Mouse (Mus musculus): ENCODE measurements around the gene Lgals4. TPM values are rescaled to one million over a fixed set of nuclear protein-coding genes. Genes with fewer than 3 reads are reported as not detected.

Gene Lgals4
- polyA plus RNA-seq, 1 experiment, result 0.26 TPM

DNA sequence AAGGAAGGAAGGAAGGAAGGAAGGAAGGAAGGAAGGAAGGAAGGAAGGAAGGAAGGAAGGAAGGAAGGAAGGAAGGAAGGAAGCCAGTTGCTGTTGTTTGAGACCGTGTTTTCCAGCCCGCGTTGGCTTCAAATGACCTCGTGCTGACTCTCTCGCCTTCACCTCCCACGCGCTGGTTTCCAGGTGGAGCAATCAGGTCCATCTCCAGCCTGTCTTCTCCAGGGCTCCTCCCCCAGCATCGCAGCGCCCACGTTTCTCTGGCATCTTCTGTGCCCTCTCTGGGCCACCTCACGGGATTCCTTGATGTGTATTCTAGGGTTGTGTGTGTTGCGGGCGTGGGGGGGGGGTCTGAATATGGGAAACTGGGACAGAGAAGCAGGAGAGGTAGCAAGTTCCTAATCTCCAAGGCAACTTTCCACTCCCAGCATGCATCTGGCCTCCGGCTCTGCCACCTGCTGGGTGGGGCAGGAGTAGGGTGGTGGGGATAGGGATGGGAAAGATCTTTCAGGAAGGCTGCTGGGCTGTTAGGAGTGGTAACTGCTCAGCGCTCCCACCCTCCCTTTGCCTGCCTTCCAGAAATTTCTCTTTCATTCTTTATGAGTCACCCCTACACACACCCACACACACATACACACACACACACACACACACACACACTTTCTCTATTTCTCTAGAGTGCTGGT lies 29.3 kb downstream of the Lgals4 start:
- no peak for TF ChIP-seq GATA1 (IDR thresholded peaks at IDR 0.05; ENCODE audit: low read length)

DNA sequence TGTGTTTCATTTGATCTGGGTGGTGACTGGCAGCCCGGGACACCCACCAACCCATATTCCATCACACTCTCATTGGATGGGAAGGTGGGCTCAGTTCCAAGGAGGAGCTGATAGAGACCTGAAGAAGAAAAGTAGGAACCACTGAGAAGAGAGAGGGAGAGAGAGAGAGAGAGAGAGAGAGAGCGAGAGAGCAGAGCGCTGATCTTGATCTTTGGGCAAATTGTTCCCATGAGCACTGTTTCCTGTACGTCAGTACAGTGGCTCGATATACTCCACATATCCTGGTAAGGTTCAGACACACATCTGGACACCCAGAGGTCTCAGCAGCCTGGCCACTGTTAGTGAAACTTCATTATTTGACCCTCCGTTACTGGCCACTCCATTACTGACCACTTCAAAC lies 29.9 kb downstream of the Lgals4 start, which contains the start of gene Lgals7:
TSS of gene Lgals7 (plus strand) at position 314 of the 400 bp plus-strand sequence.
- TF ChIP-seq GATA1 (IDR thresholded peaks at IDR 0.05; ENCODE audit: low read length), result no peak

DNA sequence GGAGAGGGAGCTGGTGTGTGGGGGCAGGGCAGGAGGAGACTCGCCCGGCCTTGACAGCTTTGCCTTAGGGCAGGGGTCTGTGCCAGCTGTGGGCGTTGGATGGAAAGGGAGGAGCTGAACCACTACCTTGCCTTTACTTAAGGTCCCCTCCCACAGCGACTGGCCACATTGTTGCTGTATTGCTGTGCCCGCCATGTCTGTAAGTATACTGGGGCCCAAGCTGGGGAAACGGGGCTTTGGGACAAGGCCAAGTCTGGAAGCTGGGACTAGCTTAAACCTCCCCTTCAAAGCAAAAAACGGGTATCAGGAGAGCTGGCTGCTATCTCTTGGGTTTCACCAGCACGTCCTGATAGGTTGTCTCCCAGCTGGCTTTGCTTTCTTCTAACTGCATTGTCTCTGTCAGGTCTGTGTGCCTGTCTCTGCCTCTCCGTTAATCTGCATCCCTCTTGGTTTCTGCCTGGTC lies 30.7 kb downstream of the Lgals4 start:
- TF ChIP-seq GATA1 (IDR thresholded peaks at IDR 0.05; ENCODE audit: low read length), result no peak

DNA sequence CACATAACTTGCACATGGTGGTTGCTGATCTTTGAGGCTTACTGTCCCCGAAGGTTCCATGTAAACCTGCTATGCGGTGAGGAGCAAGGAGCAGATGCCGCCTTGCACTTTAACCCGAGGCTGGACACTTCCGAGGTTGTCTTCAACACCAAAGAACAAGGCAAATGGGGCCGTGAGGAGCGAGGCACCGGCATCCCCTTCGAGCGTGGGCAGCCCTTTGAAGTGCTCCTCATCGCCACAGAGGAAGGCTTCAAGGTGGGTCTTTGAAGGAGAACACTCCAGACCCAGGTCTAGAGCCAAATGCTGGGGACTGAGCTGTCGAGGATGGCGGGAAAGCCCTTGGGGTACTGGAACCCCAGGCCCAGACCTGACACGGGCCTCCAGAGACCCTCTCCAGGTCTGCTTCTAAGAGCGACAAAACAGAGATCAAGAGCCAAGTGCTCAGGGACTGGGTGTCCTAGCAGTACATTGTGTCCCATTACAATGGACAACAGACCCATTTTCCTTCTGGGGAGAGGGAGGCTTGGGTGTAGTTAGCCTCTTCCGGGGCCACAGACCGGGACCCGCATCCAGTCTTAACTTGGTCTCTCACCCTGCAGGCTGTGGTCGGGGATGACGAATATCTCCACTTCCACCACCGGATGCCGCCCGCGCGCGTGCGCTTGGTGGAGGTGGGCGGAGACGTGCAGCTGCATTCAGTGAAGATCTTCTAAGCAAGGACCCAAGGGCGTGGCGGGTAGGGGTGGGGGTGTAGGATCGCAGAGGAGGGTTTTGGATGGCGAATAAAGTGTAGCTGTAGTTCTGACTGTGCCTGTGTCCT lies 32.0 kb downstream of the Lgals4 start:
- no peak for TF ChIP-seq GATA1 (IDR thresholded peaks at IDR 0.05; ENCODE audit: low read length)

DNA sequence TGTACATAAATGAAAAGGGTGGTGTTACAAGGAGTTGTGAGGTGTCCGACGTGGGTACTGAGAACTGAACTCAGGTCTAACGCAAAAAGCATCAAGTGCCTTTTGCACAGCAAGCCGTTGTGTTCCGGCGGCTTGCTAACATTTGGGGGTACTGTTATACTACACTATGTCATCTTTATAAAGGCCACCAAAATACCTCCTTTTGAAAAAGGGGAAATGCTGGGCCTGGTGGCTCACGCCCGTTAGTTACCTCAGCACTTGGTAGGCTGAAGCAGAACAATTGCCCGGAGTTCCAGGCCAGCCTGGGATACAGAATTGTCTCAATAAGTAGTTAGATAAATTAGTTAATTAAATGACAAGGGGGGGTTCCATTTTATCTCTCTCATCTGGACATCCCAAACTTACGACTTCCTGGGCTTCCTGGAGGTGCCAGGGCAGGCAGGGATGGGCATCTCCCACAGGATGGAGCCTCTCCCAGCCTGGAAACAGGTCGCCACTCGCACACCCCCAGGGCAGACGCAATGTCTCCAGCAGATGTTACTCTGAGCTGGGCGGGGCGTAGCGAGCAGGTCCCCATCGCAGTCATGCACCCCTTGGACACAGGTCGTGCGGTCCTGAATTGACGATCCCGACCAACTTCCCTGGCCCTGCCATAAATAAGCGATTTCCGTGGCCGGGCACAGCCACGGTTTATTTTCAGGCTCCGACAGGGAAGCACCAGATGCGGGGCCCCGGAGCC lies 33.3 kb downstream of the Lgals4 start:
- TF ChIP-seq GATA1 (IDR thresholded peaks at IDR 0.05; ENCODE audit: low read length), result no peak

DNA sequence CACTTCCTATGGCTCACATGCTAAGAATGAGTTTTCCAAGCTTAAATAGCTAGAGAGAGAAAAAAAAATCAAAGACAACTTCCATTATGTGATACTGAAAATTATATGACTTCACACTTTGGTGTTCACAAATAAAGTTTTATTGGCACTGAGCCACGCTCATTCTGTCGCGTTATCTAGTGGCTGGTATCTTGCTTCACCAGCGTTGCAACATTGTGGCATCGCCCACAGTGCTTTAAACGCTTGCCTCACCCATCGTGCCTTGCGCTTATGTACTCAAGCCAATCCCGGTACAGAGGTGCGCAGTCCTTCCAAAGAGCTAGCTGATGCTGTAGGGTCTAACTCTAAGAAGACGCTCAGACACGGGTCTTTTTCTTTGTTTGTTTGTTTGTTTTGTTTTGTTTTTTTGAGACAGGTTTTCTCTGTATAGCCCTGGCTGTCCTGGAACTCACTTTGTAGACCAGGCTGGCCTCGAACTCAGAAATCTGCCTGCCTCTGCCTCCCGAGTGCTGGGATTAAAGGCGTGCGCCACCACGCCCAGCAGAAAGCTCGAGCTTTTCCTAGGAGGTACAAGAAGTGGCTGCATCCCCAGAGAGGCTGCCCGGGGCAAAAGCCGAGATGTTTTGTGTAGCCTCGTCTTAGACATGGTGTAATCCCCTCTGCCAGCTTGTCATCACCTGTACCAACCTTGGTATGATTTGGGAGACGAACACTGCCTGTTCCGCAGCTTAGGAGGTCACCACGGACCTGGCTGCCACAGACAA lies 37.4 kb downstream of the Lgals4 start:
- TF ChIP-seq GATA1 (IDR thresholded peaks at IDR 0.05; ENCODE audit: low read length), result no peak

DNA sequence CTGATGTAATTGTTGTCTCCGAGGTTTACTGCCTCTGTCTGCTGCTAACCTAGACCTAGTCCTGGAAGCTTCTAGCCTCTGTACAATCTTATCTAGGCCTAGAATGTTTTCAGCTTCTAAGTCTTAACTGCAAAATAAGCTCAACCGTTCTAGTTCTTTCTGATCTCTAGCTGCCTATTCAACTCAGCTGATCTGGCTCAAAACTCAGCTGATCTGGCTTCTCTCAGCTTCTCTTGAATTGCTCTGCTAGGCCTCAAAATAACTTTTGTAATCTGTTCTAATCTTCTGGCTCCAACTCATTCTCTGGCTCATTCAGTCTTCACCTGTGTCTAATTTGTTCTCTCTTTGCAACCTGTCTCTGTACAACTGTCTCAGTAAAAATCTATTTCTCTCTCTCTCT lies 40.9 kb downstream of the Lgals4 start:
- no peak for TF ChIP-seq GATA1 (IDR thresholded peaks at IDR 0.05; ENCODE audit: low read length)

DNA sequence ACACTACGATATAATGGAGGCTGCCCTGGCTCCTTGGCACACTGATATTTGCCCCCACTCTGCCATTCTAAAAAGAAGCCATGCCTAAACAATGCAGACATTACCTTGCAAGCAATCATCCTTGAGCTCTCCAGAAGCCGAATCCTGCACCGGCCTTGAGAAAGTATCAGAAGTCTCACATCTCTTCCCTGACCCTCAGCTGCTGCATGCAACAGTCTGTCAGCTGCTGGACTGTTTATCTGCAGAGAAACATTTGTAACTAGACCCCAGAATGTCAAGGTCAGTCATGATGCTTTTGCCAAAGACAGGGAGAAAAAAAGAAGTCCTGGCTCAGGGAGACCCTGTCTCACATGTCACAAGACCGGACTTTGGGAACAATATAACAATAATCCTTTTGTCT lies 42.4 kb downstream of the Lgals4 start:
- TF ChIP-seq GATA1 (IDR thresholded peaks at IDR 0.05; ENCODE audit: low read length), result no peak

DNA sequence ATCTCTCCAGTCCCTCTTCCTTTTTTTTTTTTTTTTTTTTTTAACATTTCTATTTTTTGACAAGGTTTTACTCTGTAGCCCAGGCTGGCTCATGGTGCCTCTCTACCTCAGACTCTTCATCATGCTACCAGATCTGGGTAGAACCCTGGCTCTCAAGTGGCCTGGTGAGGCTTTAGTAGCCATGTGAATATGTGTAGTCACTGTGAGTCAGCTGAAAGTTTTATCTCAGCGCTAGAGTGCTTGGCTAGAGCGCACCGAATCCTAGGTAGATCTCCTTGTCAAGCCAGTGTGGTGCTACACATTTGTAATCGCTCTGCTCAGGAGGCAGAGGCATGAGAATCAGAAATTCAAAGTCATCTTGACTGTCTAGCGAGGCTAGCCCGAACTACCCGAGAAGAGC lies 43.5 kb downstream of the Lgals4 start:
- peak; percentile 65 for TF ChIP-seq GATA1 (IDR thresholded peaks at IDR 0.05; ENCODE audit: low read length)

DNA sequence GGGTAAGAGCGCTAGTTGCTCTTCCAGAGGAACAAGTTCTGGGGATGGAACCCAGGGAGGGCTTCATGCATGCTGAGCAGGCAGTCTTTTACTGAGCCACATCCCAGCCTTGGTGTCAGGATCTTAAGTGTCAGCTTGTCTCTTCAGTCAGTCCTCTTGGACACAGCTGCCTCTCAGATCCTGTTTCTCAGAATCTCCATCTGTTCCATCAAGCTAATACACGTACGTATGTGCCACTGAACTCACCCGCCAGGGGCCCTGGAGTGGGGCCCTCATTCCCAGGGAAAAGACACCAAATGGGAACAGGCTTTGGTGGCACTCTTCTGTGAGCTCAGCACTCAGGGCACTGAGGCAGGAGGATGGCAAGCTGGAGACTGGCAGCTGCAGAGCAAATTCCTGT lies 44.2 kb downstream of the Lgals4 start:
- no peak for TF ChIP-seq GATA1 (IDR thresholded peaks at IDR 0.05; ENCODE audit: low read length)

DNA sequence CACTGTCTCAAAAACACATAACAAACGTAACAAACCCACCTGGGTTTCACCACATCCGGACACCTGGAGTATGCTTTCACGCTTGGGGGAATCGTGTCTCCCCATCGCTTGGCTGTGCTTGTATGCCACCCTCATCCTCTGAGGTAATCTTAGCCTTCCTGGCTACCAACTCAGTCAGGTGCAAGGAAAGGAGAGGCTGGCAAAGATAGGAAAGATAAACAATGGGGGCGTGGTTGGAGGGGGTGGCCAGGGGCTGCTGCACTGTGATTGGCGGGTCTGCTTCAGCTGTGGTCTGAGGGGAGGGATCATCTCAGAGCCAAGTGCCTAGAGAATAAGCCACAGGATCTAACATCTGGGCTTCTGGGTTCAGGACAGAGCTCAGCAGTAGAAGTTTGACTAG lies 46.0 kb downstream of the Lgals4 start:
- no peak for TF ChIP-seq GATA1 (IDR thresholded peaks at IDR 0.05; ENCODE audit: low read length)

DNA sequence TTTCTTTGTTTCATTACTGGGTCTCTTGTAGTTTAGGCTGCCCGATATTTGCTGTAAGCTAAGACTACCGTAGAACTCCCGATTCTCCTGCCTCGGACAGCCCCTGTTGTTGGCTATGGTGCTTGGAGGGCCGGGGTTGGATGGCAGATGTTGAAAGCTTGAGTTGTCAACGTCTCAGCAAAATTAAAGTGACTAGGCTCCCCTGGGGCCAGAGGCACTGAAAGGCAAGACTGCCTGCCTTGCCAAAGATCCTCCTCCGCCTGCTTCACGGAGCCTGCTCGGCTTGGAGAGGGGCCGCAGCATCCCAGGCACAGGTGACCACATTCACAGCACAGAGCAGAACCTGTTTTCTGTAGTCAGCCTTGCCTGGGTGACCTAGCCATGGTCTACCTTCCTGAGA lies 46.9 kb downstream of the Lgals4 start:
- no peak for TF ChIP-seq GATA1 (IDR thresholded peaks at IDR 0.05; ENCODE audit: low read length)

DNA sequence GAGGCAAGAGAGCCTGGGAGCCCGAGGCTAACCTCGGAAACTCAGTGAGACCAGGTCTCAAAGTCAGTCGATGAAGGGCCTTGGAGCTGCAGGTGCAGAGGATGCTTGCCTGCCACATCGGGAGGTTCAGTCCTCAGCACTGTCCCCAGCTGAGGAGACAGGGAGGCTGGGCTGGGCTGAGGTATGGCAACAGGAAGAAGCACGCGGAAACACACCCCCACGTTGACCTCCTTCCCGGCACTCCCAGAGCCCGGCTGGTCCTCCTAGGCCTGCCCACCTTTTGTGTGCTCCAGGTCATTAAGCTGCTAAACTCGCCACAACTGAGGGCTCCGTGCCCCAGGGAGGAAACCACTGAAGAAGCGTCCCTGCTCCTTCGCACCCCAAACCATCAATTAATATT lies 47.5 kb downstream of the Lgals4 start, which contains the start of gene Capn12:
TSS of gene Capn12 (plus strand) at position 224 of the 400 bp plus-strand sequence.
- TF ChIP-seq GATA1 (IDR thresholded peaks at IDR 0.05; ENCODE audit: low read length), result no peak

DNA sequence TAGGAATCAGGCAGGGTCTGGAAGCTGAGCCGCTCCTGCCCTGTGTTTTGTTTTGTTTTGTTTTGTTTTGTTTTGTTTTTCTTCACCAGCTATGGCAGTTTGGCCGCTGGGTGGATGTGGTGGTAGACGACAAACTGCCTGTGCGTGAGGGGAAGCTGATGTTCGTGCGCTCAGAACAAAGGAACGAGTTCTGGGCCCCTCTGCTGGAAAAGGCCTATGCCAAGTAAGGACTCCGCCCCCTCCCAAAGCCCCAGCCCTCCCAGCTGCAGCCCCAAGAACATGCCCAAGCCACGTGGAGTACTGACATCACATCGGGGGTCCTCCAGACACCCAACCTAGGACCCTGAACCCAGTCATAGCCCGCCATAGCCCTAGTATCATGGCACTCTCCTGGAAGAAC lies 49.4 kb downstream of the Lgals4 start:
- no peak for TF ChIP-seq GATA1 (IDR thresholded peaks at IDR 0.05; ENCODE audit: low read length)

DNA sequence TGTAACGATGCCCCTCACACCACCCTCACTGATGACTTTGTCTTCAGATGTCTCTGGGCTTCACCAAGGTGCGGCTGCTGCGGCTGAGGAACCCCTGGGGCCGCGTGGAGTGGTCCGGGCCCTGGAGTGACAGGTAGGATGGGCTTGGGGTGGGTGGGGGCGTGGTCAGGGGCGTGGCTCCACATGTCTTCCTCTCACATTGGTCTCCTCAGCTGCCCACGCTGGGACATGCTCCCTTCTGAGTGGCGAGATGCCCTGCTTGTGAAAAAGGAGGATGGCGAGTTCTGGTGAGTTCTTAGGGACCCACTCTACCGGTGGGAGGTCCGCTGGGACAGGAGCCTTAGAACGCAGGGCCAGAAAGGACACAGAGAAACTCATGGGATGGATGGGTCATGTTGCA lies 52.8 kb downstream of the Lgals4 start:
- TF ChIP-seq GATA1 (IDR thresholded peaks at IDR 0.05; ENCODE audit: low read length), result no peak
